Mouse (Mus musculus): ENCODE measurements at regions not wholly inside any gene's neighbourhood (a gene's known extent, or its start where the extent isn't known, plus 50 kb on each side); places are given as distances from the start of the nearest gene placed in this dataset.

DNA sequence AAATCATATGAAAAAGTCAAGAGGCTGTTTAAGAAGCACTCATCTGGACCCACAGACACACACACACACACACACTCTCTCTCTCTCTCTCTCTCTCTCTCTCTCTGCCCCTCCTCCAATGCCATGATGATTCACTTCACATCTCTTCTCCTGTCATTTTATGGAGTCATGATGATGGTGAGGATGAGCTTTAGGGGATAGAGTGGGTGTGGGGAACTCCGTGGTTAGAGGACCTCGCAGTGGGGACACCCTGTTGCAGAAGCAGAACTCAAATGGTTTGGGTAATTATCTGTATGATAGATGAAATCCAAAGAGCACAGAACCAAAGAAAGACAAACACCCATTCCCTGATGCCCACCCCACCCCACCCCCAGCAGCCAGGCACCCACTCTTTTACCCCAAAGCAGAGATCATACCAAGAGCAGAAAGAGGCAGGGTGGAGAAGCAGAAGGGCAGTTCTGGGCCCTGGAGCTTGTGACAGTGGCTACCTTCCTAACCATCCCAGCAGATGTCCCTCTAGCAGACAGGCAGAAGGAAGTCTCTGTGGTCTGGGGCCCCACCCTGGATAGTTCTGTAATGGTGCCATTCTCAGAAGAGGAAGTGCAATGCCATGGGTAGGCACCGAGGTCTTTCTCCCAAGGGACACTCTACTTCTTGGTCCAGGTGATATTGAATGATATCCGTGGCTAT is 87.6 kb upstream of the Bcl6 start:
- no peak for DNase-seq (ENCODE audit: low read depth, low spot score)
- ATAC-seq = no peak
- no peak for TF ChIP-seq CTCF (IDR thresholded peaks at IDR 0.05)
- ChIA-PET POLR2A (no interaction called here), CTCF (no interaction called here)
- no peaks in the 10 kb centered on the region for H3K27me3 ChIP-seq
- in situ Hi-C loops (cut with MboI; ENCODE audit: low pct_unique_long_range_greater_than_20kb) = no loop called here

DNA sequence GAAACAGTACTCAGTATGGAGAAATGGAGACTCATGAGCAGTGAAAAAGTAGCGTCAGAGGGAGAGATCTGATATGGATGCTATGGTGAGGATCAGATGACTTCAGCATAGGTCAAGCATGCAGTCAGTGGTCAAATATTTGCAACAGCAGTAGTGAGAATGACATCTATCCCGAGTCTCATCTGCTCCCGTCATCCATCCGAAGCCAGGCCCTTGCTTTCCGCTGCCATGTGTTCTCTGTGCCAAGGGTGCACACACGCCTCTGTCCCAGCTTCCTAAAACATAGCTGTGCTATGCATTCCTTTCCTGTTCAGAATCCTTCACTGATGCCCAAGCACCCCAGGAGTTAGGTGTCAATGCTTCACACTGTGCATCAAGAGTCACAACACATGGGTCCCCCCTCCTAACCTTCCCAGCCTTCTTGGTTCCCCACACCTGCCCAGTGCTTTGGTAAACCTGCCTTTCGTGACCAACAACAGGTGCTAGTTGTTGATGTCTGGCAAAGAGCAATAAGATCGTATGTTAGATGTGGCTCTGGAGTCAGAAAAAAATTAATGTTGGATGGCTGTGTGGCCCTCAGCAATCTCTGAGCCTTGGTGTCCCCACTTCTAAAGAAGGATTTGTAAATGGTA is 85.1 kb upstream of the Bcl6 start:
- TF ChIP-seq CTCF (IDR thresholded peaks at IDR 0.05) = no peak
- ATAC-seq (no peak), DNase-seq (ENCODE audit: low read depth, low spot score) (no peak)
- ChIA-PET CTCF (no interaction called here), POLR2A (no interaction called here)
- in situ Hi-C loops (cut with MboI; ENCODE audit: low pct_unique_long_range_greater_than_20kb) = no loop called here
- H3K27me3 ChIP-seq = no peaks in the 10 kb centered on the region

DNA sequence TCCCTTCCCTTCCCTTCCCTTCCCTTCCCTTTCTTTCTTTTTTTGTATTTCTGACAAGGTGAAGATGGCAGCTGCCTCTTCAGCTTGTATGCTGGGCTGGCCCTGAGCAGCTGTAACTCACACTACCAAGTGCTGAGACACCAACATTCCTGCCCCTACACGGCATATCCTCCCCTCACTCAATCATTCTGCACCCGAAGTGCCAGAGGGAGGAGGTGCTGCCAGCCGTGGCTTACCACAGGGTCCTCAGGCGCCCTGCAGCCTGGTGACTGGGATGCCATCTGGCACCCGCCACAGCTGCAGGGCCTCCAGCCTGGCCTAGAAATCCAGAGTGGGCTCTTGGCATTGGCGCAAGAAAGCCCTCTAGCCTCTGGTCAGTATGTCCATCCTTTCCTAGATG is 84.4 kb upstream of the Bcl6 start:
- no peaks in the 10 kb centered on the region for H3K27me3 ChIP-seq
- POLR2A ChIA-PET = no interaction called here
- no peak for TF ChIP-seq CTCF (IDR thresholded peaks at IDR 0.05)
- ATAC-seq (no peak), DNase-seq (ENCODE audit: low read depth, low spot score) (no peak)
- CTCF ChIA-PET = no interaction called here
- in situ Hi-C loops (cut with MboI; ENCODE audit: low pct_unique_long_range_greater_than_20kb) = no loop called here

DNA sequence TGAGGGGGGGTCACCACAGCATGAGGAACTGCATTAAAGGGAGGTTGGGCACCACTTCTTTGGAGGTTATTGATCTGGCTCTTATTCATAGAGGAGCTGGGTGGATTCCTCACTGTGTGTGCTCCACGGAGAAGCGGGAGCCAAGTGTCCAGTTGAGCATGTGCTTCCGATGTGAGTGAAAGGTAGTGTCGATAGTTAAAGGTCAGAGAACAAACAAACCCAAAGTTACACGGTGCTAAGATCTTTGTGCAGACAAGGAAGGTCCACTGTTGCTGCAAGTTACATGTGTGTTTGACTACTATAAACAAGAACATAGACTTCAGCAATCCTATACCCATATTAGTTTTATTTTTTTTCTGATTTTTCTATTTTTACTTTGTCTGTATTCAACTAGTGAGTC is 80.8 kb upstream of the Bcl6 start:
- POLR2A ChIA-PET = no interaction called here
- H3K27me3 ChIP-seq = no peaks in the 10 kb centered on the region
- TF ChIP-seq CTCF (IDR thresholded peaks at IDR 0.05) = no peak
- ATAC-seq = no peak
- no peak for DNase-seq (ENCODE audit: low read depth, low spot score)
- CTCF ChIA-PET = no interaction called here
- in situ Hi-C loops (cut with MboI; ENCODE audit: low pct_unique_long_range_greater_than_20kb) = no loop called here

DNA sequence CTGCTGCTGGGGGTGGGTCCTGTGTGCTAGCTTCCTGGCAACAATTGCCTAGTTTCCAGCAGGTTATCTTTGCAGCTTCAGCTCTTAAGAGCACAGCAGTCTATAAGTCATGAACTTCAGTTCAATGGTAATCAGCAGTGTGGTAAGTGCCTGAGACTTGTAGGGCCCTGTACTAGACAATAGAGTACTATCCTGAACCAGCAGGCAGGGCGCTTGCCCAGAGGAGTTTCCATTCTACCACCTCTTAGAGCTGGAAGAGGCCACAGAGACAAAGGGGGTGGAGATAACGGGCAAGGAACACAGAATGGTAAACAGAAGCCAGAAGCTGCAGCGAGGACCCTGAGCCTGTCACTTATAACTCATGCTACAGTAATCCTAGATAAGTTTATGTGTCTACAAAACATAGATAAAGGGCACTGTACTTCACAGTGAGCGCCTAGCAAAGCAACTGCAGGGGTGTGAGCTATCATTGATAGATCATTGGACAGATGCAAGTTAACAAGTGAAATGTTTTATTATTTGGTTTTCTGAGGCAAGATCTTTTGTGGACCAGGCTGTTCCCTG is 79.7 kb upstream of the Bcl6 start:
- ChIA-PET POLR2A (no interaction called here), CTCF (no interaction called here)
- ATAC-seq (no peak), DNase-seq (ENCODE audit: low read depth, low spot score) (no peak)
- no peaks in the 10 kb centered on the region for H3K27me3 ChIP-seq
- in situ Hi-C loops (cut with MboI; ENCODE audit: low pct_unique_long_range_greater_than_20kb) = no loop called here
- no peak for TF ChIP-seq CTCF (IDR thresholded peaks at IDR 0.05)

DNA sequence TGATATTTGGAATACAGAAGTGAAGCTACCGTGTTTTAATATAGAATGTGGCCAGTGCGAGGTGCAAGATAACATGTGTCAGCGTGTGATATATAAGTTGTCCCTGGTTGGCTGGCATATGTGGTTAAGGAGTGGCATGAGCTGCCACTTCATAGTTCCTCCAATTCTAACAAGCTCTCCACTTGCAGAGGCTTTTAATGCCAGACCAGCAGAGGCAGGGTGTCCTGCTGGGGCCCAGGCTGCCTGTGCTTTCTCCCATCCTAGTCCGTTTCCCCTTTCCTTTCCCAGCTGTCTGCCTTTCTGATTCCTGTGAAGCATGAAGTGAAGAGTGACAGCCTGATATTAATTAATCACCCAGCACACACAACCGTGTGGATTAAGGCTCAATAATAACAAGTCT is 73.7 kb upstream of the Bcl6 start:
- H3K27me3 ChIP-seq = no peaks in the 10 kb centered on the region
- ATAC-seq = no peak
- CTCF ChIA-PET = no interaction called here
- in situ Hi-C loops (cut with MboI; ENCODE audit: low pct_unique_long_range_greater_than_20kb) = no loop called here
- TF ChIP-seq CTCF (IDR thresholded peaks at IDR 0.05) = no peak
- POLR2A ChIA-PET = no interaction called here
- no peak for DNase-seq (ENCODE audit: low read depth, low spot score)

- no peaks in the 10 kb centered on the region for H3K27me3 ChIP-seq
- no peak for TF ChIP-seq CTCF (IDR thresholded peaks at IDR 0.05)
- POLR2A ChIA-PET = no interaction called here
- DNase-seq (ENCODE audit: low read depth, low spot score) (no peak), ATAC-seq (no peak)
- in situ Hi-C loops (cut with MboI; ENCODE audit: low pct_unique_long_range_greater_than_20kb) = no loop called here
- CTCF ChIA-PET = interaction anchor here (1.1 kb wide), 1 partner anchor 14 kb away, joined by 3 read pairs; no protein-coding TSS in a partner anchor
Measured at GRCm38 (mm10) chr16:24061496-24061895, 72.8 kb upstream of the Bcl6 start.

DNA sequence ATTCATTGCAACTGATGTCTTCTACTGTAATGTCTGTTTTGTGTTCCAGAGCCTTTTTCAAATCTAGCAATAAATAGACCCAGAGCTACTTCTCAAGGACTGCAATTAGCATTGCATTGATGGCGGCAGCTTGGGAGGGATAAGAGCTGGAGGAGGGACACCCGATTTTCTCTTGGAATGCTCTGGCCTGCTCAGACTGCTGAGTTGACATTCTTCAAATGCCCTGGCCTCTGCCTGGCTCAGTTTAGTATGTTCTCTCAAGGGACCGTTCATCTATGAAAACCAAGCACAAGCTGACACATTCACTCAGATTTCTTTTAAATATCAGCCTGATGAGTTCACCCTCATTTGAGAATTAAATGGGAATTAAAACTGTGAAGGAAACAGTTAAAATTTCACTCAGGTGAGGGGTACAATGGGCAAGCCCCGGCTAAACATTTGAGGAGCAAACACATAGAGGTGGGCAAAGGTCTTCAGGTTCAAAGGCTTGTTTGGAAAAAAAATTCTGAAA is 70.5 kb upstream of the Bcl6 start:
- ChIA-PET POLR2A (no interaction called here), CTCF (interaction anchor here (0.8 kb wide), 1 partner anchor 10 kb away, joined by 4 read pairs; no protein-coding TSS in a partner anchor)
- in situ Hi-C loops (cut with MboI; ENCODE audit: low pct_unique_long_range_greater_than_20kb) = no loop called here
- no peaks in the 10 kb centered on the region for H3K27me3 ChIP-seq
- no peak for TF ChIP-seq CTCF (IDR thresholded peaks at IDR 0.05)
- no peak for DNase-seq (ENCODE audit: low read depth, low spot score)
- no peak for ATAC-seq

DNA sequence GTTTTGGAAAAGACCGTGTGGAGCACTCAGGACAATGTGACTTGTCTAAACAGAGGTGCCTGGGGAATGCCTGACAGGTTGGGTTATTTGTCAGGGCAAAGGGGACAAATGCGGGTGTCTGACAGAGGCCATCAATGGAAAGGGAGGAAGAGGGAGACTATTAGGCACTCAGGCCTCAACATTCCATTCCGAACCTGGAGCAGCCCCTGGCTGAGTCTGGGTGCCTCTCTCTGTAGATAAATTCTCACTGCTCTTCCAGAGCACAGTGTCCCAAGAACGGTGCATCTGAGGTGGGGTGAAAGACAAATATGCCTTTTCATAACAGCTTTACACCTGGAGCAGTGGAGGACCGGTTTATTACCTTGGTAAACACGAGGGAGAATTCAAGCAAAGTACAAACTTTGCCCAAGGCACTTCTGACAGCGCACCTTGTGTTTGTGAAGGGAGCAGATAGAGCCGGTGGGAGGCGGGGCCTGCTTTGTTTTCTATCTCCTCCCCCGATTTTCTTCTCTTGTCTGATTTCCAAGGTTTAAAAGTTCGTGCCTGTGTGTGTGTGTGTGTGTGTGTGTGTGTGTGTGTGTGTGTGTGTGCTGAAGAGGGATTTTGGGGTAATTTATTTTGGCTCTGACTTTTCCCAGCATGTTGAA is 68.4 kb upstream of the Bcl6 start:
- DNase-seq (ENCODE audit: low read depth, low spot score) (no peak), ATAC-seq (no peak)
- H3K27me3 ChIP-seq = no peaks in the 10 kb centered on the region
- CTCF ChIA-PET = no interaction called here
- no peak for TF ChIP-seq CTCF (IDR thresholded peaks at IDR 0.05)
- in situ Hi-C loops (cut with MboI; ENCODE audit: low pct_unique_long_range_greater_than_20kb) = no loop called here
- POLR2A ChIA-PET = interaction anchor here (0.7 kb wide), 2 partner anchors 803 to 1385 kb away, joined by 3 to 4 read pairs; no protein-coding TSS in a partner anchor

DNA sequence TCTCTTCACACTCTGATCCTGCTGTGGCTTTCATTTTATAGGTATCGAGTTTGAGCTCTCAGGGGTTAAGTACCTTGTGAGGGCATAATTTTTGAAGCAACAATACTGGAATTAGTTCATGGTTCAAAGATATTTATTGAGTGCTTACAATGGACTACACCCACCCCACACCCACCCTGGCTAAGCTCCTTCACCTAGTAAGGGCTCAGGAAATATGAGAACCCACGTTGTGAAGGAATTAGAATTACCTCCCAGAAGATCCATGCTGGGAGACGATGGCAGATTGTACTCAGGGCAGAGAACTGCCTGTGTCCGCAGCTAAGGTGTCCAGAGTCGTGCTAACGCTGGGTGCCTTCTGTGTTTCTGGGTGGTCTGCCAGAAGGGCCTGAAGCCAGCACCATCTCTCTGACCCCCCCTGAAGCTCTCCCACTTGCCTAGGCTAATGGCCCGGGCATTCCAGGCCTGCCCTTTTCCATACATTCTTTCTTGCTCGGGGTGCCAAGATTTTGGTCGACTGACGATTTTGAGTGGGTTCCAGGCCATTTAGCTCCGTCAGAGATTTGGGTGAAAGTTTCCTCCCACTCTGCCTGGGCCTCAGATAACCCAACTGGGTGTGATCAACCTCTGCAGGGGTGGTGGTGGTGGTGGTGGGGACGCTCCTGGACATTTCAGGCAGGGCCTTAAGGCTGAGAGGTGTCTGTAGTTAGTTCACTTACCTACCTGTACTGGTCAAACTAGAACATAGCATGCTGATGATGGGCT is 67.7 kb upstream of the Bcl6 start:
- no peaks in the 10 kb centered on the region for H3K27me3 ChIP-seq
- DNase-seq (ENCODE audit: low read depth, low spot score) = no peak
- TF ChIP-seq CTCF (IDR thresholded peaks at IDR 0.05) = no peak
- POLR2A ChIA-PET = interaction anchor here (0.7 kb wide), 2 partner anchors 804 to 1385 kb away, joined by 3 to 4 read pairs; no protein-coding TSS in a partner anchor
- CTCF ChIA-PET = no interaction called here
- ATAC-seq = no peak
- in situ Hi-C loops (cut with MboI; ENCODE audit: low pct_unique_long_range_greater_than_20kb) = no loop called here

All from Patski (cell line).